Mouse (Mus musculus): ENCODE results near the gene Spesp1. TPM values are rescaled to one million over a fixed set of nuclear protein-coding genes. Genes with fewer than 3 reads are reported as not detected.

The Spesp1 gene
- polyA plus RNA-seq, 2 experiments, result not detected

GRCm38 (mm10) chr9:62270775-62271399 lies 11.1 kb downstream of the Spesp1 start:
- DNase-seq (ENCODE audit: low spot score) (no peak), ATAC-seq (ENCODE audit: low FRiP score, low read depth) (no peak)
- H3K27ac ChIP-seq (replicated peaks; ENCODE audit: low read depth, low read length), result no peak overlapping the region
- H3K36me3 ChIP-seq (ENCODE audit: control insufficient read depth, insufficient read depth, low read length), result no peaks in the 10 kb centered on the region
- H3K9ac ChIP-seq (ENCODE audit: low read depth, low read length, severe bottlenecking), result no peak overlapping the region; the same call in 1 of the 2 replicates
- no peaks in the 10 kb centered on the region for H3K9me3 ChIP-seq (ENCODE audit: control insufficient read depth, low read length)
- H3K4me2 ChIP-seq (replicated peaks; ENCODE audit: low read depth, low read length, severe bottlenecking), result no peak overlapping the region
- no peak overlapping the region for H3K4me3 ChIP-seq (replicated peaks; ENCODE audit: low read length)
- TF ChIP-seq POLR2A (IDR thresholded peaks at IDR 0.05; ENCODE audit: borderline replicate concordance, extremely low read depth, insufficient read depth, insufficient read length), result no peak
- no peaks in the 10 kb centered on the region for H3K27me3 ChIP-seq (ENCODE audit: control insufficient read depth, insufficient read depth, low read length)
- no peaks in the 10 kb centered on the region for H3K4me1 ChIP-seq (ENCODE audit: control insufficient read depth, insufficient read depth, low read length)
- 56% methylated on average over 7 of the region's 7 CpGs for WGBS

- H3K4me2 ChIP-seq (replicated peaks; ENCODE audit: low read depth, low read length, severe bottlenecking), result no peak overlapping the region
- H3K27me3 ChIP-seq (ENCODE audit: control insufficient read depth, insufficient read depth, low read length), result no peaks in the 10 kb centered on the region
- no peak for DNase-seq (ENCODE audit: low spot score)
- 95% methylated on average over 1 of the region's 1 CpGs for WGBS
- H3K9ac ChIP-seq (ENCODE audit: low read depth, low read length, severe bottlenecking), result no peak overlapping the region
- no peak overlapping the region for H3K27ac ChIP-seq (replicated peaks; ENCODE audit: low read depth, low read length)
- H3K4me1 ChIP-seq (ENCODE audit: control insufficient read depth, insufficient read depth, low read length), result no peaks in the 10 kb centered on the region
- H3K9me3 ChIP-seq (ENCODE audit: control insufficient read depth, low read length), result no peaks in the 10 kb centered on the region
- H3K36me3 ChIP-seq (ENCODE audit: control insufficient read depth, insufficient read depth, low read length), result no peaks in the 10 kb centered on the region
- no peak for ATAC-seq (ENCODE audit: low FRiP score, low read depth)
- H3K4me3 ChIP-seq (replicated peaks; ENCODE audit: low read length), result no peak overlapping the region
- no peak for TF ChIP-seq POLR2A (IDR thresholded peaks at IDR 0.05; ENCODE audit: borderline replicate concordance, extremely low read depth, insufficient read depth, insufficient read length)
These were observed 12.8 kb downstream of the Spesp1 start for GRCm38 (mm10) chr9:62269161-62269560.

GRCm38 (mm10) chr9:62265278-62265677 lies 16.7 kb downstream of the Spesp1 start:
- TF ChIP-seq POLR2A (IDR thresholded peaks at IDR 0.05; ENCODE audit: borderline replicate concordance, extremely low read depth, insufficient read depth, insufficient read length), result no peak
- WGBS, result 80% methylated on average over 10 of the region's 10 CpGs
- DNase-seq (ENCODE audit: low spot score) (no peak), ATAC-seq (ENCODE audit: low FRiP score, low read depth) (no peak)
- Histone ChIP-seq H3K4me3 (replicated peaks; ENCODE audit: low read length) (no peak overlapping the region), H3K4me1 (ENCODE audit: control insufficient read depth, insufficient read depth, low read length) (no peaks in the 10 kb centered on the region), H3K9me3 (ENCODE audit: control insufficient read depth, low read length) (no peaks in the 10 kb centered on the region), H3K36me3 (ENCODE audit: control insufficient read depth, insufficient read depth, low read length) (no peaks in the 10 kb centered on the region), H3K27ac (replicated peaks; ENCODE audit: low read depth, low read length) (no peak overlapping the region), H3K27me3 (ENCODE audit: control insufficient read depth, insufficient read depth, low read length) (no peaks in the 10 kb centered on the region), H3K9ac (ENCODE audit: low read depth, low read length, severe bottlenecking) (no peak overlapping the region), H3K4me2 (replicated peaks; ENCODE audit: low read depth, low read length, severe bottlenecking) (no peak overlapping the region)

GRCm38 (mm10) chr9:62263652-62264051 lies 18.4 kb downstream of the Spesp1 start:
- Histone ChIP-seq H3K9ac (ENCODE audit: low read depth, low read length, severe bottlenecking) (no peak overlapping the region), H3K4me1 (ENCODE audit: control insufficient read depth, insufficient read depth, low read length) (no peaks in the 10 kb centered on the region), H3K4me3 (replicated peaks; ENCODE audit: low read length) (no peak overlapping the region), H3K36me3 (ENCODE audit: control insufficient read depth, insufficient read depth, low read length) (no peaks in the 10 kb centered on the region), H3K4me2 (replicated peaks; ENCODE audit: low read depth, low read length, severe bottlenecking) (no peak overlapping the region), H3K27me3 (ENCODE audit: control insufficient read depth, insufficient read depth, low read length) (no peaks in the 10 kb centered on the region), H3K9me3 (ENCODE audit: control insufficient read depth, low read length) (no peaks in the 10 kb centered on the region), H3K27ac (replicated peaks; ENCODE audit: low read depth, low read length) (no peak overlapping the region)
- ATAC-seq (ENCODE audit: low FRiP score, low read depth), result no peak
- 64% methylated on average over 5 of the region's 5 CpGs for WGBS
- DNase-seq (ENCODE audit: low spot score), result no peak
- no peak for TF ChIP-seq POLR2A (IDR thresholded peaks at IDR 0.05; ENCODE audit: borderline replicate concordance, extremely low read depth, insufficient read depth, insufficient read length)

GRCm38 (mm10) chr9:62261406-62261805 lies 20.6 kb downstream of the Spesp1 start:
- 72% methylated on average over 3 of the region's 3 CpGs for WGBS
- Histone ChIP-seq H3K27ac (replicated peaks; ENCODE audit: low read depth, low read length) (no peak overlapping the region), H3K9ac (ENCODE audit: low read depth, low read length, severe bottlenecking) (no peak overlapping the region), H3K9me3 (ENCODE audit: control insufficient read depth, low read length) (no peaks in the 10 kb centered on the region), H3K4me1 (ENCODE audit: control insufficient read depth, insufficient read depth, low read length) (no peaks in the 10 kb centered on the region), H3K4me2 (replicated peaks; ENCODE audit: low read depth, low read length, severe bottlenecking) (no peak overlapping the region), H3K36me3 (ENCODE audit: control insufficient read depth, insufficient read depth, low read length) (no peaks in the 10 kb centered on the region), H3K4me3 (replicated peaks; ENCODE audit: low read length) (no peak overlapping the region), H3K27me3 (ENCODE audit: control insufficient read depth, insufficient read depth, low read length) (no peaks in the 10 kb centered on the region)
- DNase-seq (ENCODE audit: low spot score) (no peak), ATAC-seq (ENCODE audit: low FRiP score, low read depth) (no peak)
- no peak for TF ChIP-seq POLR2A (IDR thresholded peaks at IDR 0.05; ENCODE audit: borderline replicate concordance, extremely low read depth, insufficient read depth, insufficient read length)

Measured in limb, embryonic 14.5 days (tissue).